Mouse (Mus musculus) forebrain, embryonic 12.5 days (tissue): ENCODE results near the gene Lage3. TPM values are rescaled to one million over a fixed set of nuclear protein-coding genes. Genes with fewer than 3 reads are reported as not detected.
A peak's percentile ranks its signal among the peaks of the same experiment; 100 is the strongest.

Experiments
- ATAC-seq: fragments of 200-750 bp; cut with Nextera tagmentation; 2 replicates; pipeline ENCODE4 v1.8.0; 2017; ENCODE audit warnings: moderate TSS enrichment; ENCODE audit not compliant: low FRiP score
- H3K27ac ChIP-seq: fragments of 300-500 bp; sonication (generic); 2 replicates; pipeline ENCODE4 v1.5.1; 2016; ENCODE audit warnings: mild to moderate bottlenecking
- H3K27me3 ChIP-seq: fragments of 300-500 bp; sonication (generic); 2 replicates; pipeline ENCODE4 v1.6.1; 2016; ENCODE audit warnings: mild to moderate bottlenecking
- H3K36me3 ChIP-seq: fragments of 300-500 bp; sonication (generic); replicated peaks from 2 replicates; pipeline ENCODE4 v1.6.1; 2016; ENCODE audit warnings: mild to moderate bottlenecking
- H3K4me1 ChIP-seq: fragments of 300-500 bp; sonication (generic); 2 replicates; pipeline ENCODE4 v1.6.1; 2016
- H3K4me2 ChIP-seq: fragments of 300-500 bp; sonication (generic); 2 replicates; pipeline ENCODE4 v1.6.1; 2016; ENCODE audit warnings: mild to moderate bottlenecking, moderate library complexity
- H3K4me3 ChIP-seq: fragments of 300-500 bp; sonication (generic); replicated peaks from 2 replicates; pipeline ENCODE4 v1.5.1; 2016; ENCODE audit warnings: mild to moderate bottlenecking
- H3K9ac ChIP-seq: fragments of 300-500 bp; sonication (generic); 2 replicates; pipeline ENCODE4 v1.6.1; 2016; ENCODE audit warnings: mild to moderate bottlenecking
- H3K9me3 ChIP-seq: fragments of 300-500 bp; sonication (generic); 2 replicates; pipeline ENCODE4 v1.6.1; 2016
- WGBS: fragments of 180-500 bp; shearing (Covaris S2); methylation state at CpG from one replicate; pipeline ENCODE4 v1.1.7; 2016; 5-methylcytosine and 5-hydroxymethylcytosine counted together
- microRNA-seq: library from miRNA; unstranded; fragments of <30 nt; microRNA quantifications from one replicate; pipeline ENCODE4, GENCODE M21; 2017
- polyA plus RNA-seq: library from polyadenylated mRNA; unstranded; fragments of >200 nt; fragmentation: Nextera tagmentation; extraction: Ambion mirVana; gene quantifications from 2 replicates; pipeline ENCODE4 v1.2.1, GENCODE M21; 2016

The Lage3 gene
- polyA plus RNA-seq, 1 experiment from 2014 or later: 105 TPM

- H3K4me1 ChIP-seq: peaks cover 14% of the 10 kb centered on the region
- peak overlapping the region; percentile 58 for H3K4me3 ChIP-seq
- H3K4me2 ChIP-seq: peak overlapping the region; percentile 63
- H3K9ac ChIP-seq: peak overlapping the region; percentile 65
- no peak overlapping the region for H3K27ac ChIP-seq
- H3K27me3 ChIP-seq: no peaks in the 10 kb centered on the region
- peaks cover 22% of the 10 kb centered on the region for H3K36me3 ChIP-seq
- 46% methylated on average over 2 of the region's 2 CpGs for WGBS
- H3K9me3 ChIP-seq: no peaks in the 10 kb centered on the region
- ATAC-seq: no peak
Measured at GRCm38 (mm10) chrX:74330166-74330930, 23.1 kb downstream of the Lage3 start.

GRCm38 (mm10) chrX:74329215-74329671, 24.2 kb downstream of the Lage3 start:
- Histone ChIP-seq H3K36me3 (peaks cover 13% of the 10 kb centered on the region), H3K4me1 (peaks cover 14% of the 10 kb centered on the region), H3K4me2 (peak overlapping the region; percentile 63), H3K4me3 (peak overlapping the region; percentile 58), H3K27me3 (no peaks in the 10 kb centered on the region), H3K9ac (peak overlapping the region; percentile 65), H3K27ac (peak overlapping the region; percentile 81; the same call in 1 of the 2 replicates), H3K9me3 (no peaks in the 10 kb centered on the region)
- WGBS: 14% methylated on average over 10 of the region's 10 CpGs
- ATAC-seq: peak; percentile 55

- ATAC-seq: peak; percentile 95
- WGBS: 25% methylated on average over 28 of the region's 30 CpGs
- peaks cover 14% of the 10 kb centered on the region for H3K4me1 ChIP-seq
- H3K27ac ChIP-seq: peak within 1 kb of the TSS; percentile 81
- H3K36me3 ChIP-seq: peaks cover 11% of the 10 kb centered on the region
- H3K9me3 ChIP-seq: no peaks in the 10 kb centered on the region
- peak within 1 kb of the TSS; percentile 65 for H3K9ac ChIP-seq
- H3K4me3 ChIP-seq: peak within 1 kb of the TSS; percentile 58
- H3K27me3 ChIP-seq: no peaks in the 10 kb centered on the region
- H3K4me2 ChIP-seq: peak within 1 kb of the TSS; percentile 63
Measured at GRCm38 (mm10) chrX:74328725-74329161, 24.7 kb downstream of the Lage3 start, which contains the start of gene Plxna3. Gene Plxna3, plus strand, starts transcription at chrX:74329066.

- H3K9me3 ChIP-seq: no peaks in the 10 kb centered on the region
- peak within 1 kb of the TSS; percentile 61 for H3K4me3 ChIP-seq
- 16% methylated on average over 53 of the region's 59 CpGs for WGBS
- H3K4me1 ChIP-seq: peaks cover 8% of the 10 kb centered on the region
- H3K27me3 ChIP-seq: no peaks in the 10 kb centered on the region
- peak within 1 kb of the TSS; percentile 70 for H3K4me2 ChIP-seq
- peak; percentile 98 for ATAC-seq
- peak within 1 kb of the TSS; percentile 72 for H3K9ac ChIP-seq
- peak within 1 kb of the TSS; percentile 75 for H3K27ac ChIP-seq
- H3K36me3 ChIP-seq: peaks cover 26% of the 10 kb centered on the region
Measured at GRCm38 (mm10) chrX:74312540-74313464, 40.6 kb downstream of the Lage3 start, which contains the start of gene Fam50a. Gene Fam50a, plus strand, starts transcription at chrX:74313033.

- ATAC-seq: peak; percentile 89
- Histone ChIP-seq H3K4me3 (peak within 1 kb of the TSS; percentile 48), H3K9me3 (no peaks in the 10 kb centered on the region), H3K27me3 (no peaks in the 10 kb centered on the region), H3K27ac (peak within 1 kb of the TSS; percentile 91), H3K9ac (peak within 1 kb of the TSS; percentile 82), H3K36me3 (peaks cover 66% of the 10 kb centered on the region), H3K4me2 (peak within 1 kb of the TSS; percentile 80), H3K4me1 (peaks cover 15% of the 10 kb centered on the region)
- WGBS: 19% methylated on average over 37 of the region's 41 CpGs
Measured at GRCm38 (mm10) chrX:74304867-74305700, 48.3 kb downstream of the Lage3 start, which contains the start of gene Gdi1. Gene Gdi1, plus strand, starts transcription at chrX:74304998.

Small RNAs within 50 kb of the gene (microRNA-seq; reads per million reads assigned to microRNA genes)
- 0.73 reads per million for gene Mir7092

Other genes with a start within 250 kb of the Lage3 start
- gene Opn1mw, start 226.2 kb downstream of the Lage3 start, polyA plus RNA-seq: not detected in 2 replicates
- gene Mecp2, start 218.3 kb downstream of the Lage3 start, polyA plus RNA-seq: 18.2 and 19.2 TPM in 2 replicates
- not detected in 2 replicates for gene Tex28, start 185.8 kb downstream of the Lage3 start, polyA plus RNA-seq
- gene Tktl1, start 176.4 kb downstream of the Lage3 start, polyA plus RNA-seq: 0.13 and 0.19 TPM in 2 replicates
- gene Flna, start 103.8 kb downstream of the Lage3 start, polyA plus RNA-seq: 198 and 216 TPM in 2 replicates
- 20.5 and 23.5 TPM in 2 replicates for gene Emd, start 98.9 kb downstream of the Lage3 start, polyA plus RNA-seq
- gene Rpl10, start 82.8 kb downstream of the Lage3 start, polyA plus RNA-seq: 555 and 564 TPM in 2 replicates
- gene Taz, start 71.7 kb downstream of the Lage3 start, polyA plus RNA-seq: 81.6 and 84.3 TPM in 2 replicates
- gene Dnase1l1, start 71.3 kb downstream of the Lage3 start, polyA plus RNA-seq: 5.0 TPM in 2 replicates
- gene Atp6ap1, start 56.5 kb downstream of the Lage3 start, polyA plus RNA-seq: 101 and 104 TPM in 2 replicates
- gene Gdi1, start 48.6 kb downstream of the Lage3 start, polyA plus RNA-seq: 561 and 617 TPM in 2 replicates
- 64.1 and 68.6 TPM in 2 replicates for gene Fam50a, start 40.6 kb downstream of the Lage3 start, polyA plus RNA-seq
- 47.7 and 55.3 TPM in 2 replicates for gene Plxna3, start 24.6 kb downstream of the Lage3 start, polyA plus RNA-seq
- gene Ubl4a, start 19.6 kb upstream of the Lage3 start, polyA plus RNA-seq: 68.2 and 68.5 TPM in 2 replicates
- gene Slc10a3, start 19.7 kb upstream of the Lage3 start, polyA plus RNA-seq: 8.3 and 8.8 TPM in 2 replicates
- gene Fam3a, start 39.7 kb upstream of the Lage3 start, polyA plus RNA-seq: 29.1 and 34.0 TPM in 2 replicates
- gene Ikbkg, start 39.7 kb upstream of the Lage3 start, polyA plus RNA-seq: 23.7 and 26.1 TPM in 2 replicates
- 51.0 and 51.6 TPM in 2 replicates for gene G6pdx, start 75.6 kb upstream of the Lage3 start, polyA plus RNA-seq
- gene Gm6880, start 127.8 kb upstream of the Lage3 start, polyA plus RNA-seq: not detected in 2 replicates
- not detected in 2 replicates for gene Olfr1326-ps1, start 221.3 kb upstream of the Lage3 start, polyA plus RNA-seq
- gene Olfr1325, start 239.1 kb upstream of the Lage3 start, polyA plus RNA-seq: not detected in 2 replicates